ENCODE assay signal across 8 mouse cellular contexts in the genomic region with DNA sequence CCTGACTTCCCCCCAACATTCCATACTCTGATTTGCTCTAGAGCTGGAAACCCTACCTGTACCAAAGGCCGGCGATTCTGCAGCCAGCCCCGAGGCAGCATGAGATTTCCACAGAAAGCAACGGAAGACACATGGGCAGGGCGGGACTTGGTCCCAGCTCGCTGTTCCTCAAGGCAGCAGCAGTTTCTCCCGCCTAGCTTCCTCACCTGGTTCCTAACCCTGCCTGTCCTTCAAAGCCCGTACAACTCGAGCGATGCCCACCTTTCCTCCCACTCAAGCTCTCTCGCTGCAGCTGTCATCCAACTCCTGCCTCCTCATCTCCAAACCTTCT. TPM values are rescaled to one million over a fixed set of nuclear protein-coding genes. Genes with fewer than 3 reads are reported as not detected.
A peak's percentile ranks its signal among the peaks of the same experiment; 100 is the strongest.
DNase-seq lines count a peak whose midpoint lies in the region; ATAC-seq lines count a peak whose summit lies in the region.

No protein-coding gene starts in this region.

- no peak for ATAC-seq in CD4-positive, CD25-positive, alpha-beta regulatory T cell, adult 4 months
- ATAC-seq in liver, embryonic 16.5 days (ENCODE audit: low read depth) = no peak
- ATAC-seq in stomach, embryonic 15.5 days (ENCODE audit: insufficient read depth, low FRiP score, low read depth) = no peak

- H3K4me1 ChIP-seq in liver, embryonic 16.5 days (ENCODE audit: control insufficient read depth, low read depth, low read length) = peaks cover 36% of the 10 kb centered on the region
- H3K4me1 ChIP-seq in stomach, embryonic 15.5 days = peaks cover 26% of the 10 kb centered on the region

- 2% methylated on average over 11 of the region's 11 CpGs for WGBS in liver, embryonic 16.5 days (ENCODE audit: insufficient replicate concordance)
- under 1% methylated on average over 11 of the region's 11 CpGs for WGBS in stomach, embryonic 15.5 days

- peak overlapping the region; percentile 98 for H3K4me2 ChIP-seq in liver, embryonic 16.5 days (ENCODE audit: low read depth, low read length)
- peak overlapping the region; percentile 82 for H3K4me2 ChIP-seq in stomach, embryonic 15.5 days

- no peaks in the 10 kb centered on the region for H3K27me3 ChIP-seq in liver, embryonic 16.5 days (ENCODE audit: control insufficient read depth, insufficient read depth, low read depth, low read length)
- no peaks in the 10 kb centered on the region for H3K27me3 ChIP-seq in stomach, embryonic 15.5 days (replicated peaks)

- H3K27ac ChIP-seq in liver, embryonic 16.5 days (ENCODE audit: low read length) = no peak overlapping the region
- H3K27ac ChIP-seq in stomach, embryonic 15.5 days = peak overlapping the region; percentile 90

- H3K36me3 ChIP-seq in liver, embryonic 16.5 days (ENCODE audit: control insufficient read depth, insufficient read depth) = no peaks in the 10 kb centered on the region; the same call in 1 of the 2 replicates
- H3K36me3 ChIP-seq in stomach, embryonic 15.5 days = peaks cover 26% of the 10 kb centered on the region

- no peaks in the 10 kb centered on the region for H3K9me3 ChIP-seq in liver, embryonic 16.5 days (replicated peaks; ENCODE audit: control insufficient read depth, low read length)
- H3K9me3 ChIP-seq in stomach, embryonic 15.5 days = no peaks in the 10 kb centered on the region

- H3K9ac ChIP-seq in liver, embryonic 16.5 days (ENCODE audit: low read depth, low read length) = peak overlapping the region; percentile 94
- peak overlapping the region; percentile 99 for H3K9ac ChIP-seq in stomach, embryonic 15.5 days

- peak overlapping the region; percentile 96 for H3K4me3 ChIP-seq in liver, embryonic 16.5 days (ENCODE audit: low read depth, low read length)
- peak overlapping the region; percentile 96 for H3K4me3 ChIP-seq in stomach, embryonic 15.5 days (replicated peaks)

- DNase-seq in CD4-positive, CD25-positive, alpha-beta regulatory T cell, adult 2 months (ENCODE audit: low read depth, low spot score) = peak; percentile 36
- DNase-seq in urinary bladder, postnatal 14 days (ENCODE audit: low spot score) = peak; percentile 45
- DNase-seq in urinary bladder, postnatal 10 days (ENCODE audit: low spot score) = no peak
- peak; percentile 51 for DNase-seq in induced T-regulatory cell, adult 2 months (ENCODE audit: low read depth)
- DNase-seq in gastrocnemius, postnatal 4 days (ENCODE audit: low spot score in 2 of 2) = no peak

RNA-seq across cellular contexts. Expression of gene Srf, which starts 1.4 kb away (rescaled TPM):
- 1 to 10 TPM; 7.3 to 8.2 TPM for polyA plus RNA-seq in CD4-positive, CD25-positive, alpha-beta regulatory T cell, adult 4 months (2017; shearing (Covaris generic))
- polyA plus RNA-seq in liver, embryonic 16.5 days (2015; fragmentation: Nextera tagmentation; extraction: Ambion mirVana) = 1.8 and 2.0 TPM in 2 replicates
- 8.7 and 9.4 TPM in 2 replicates for polyA plus RNA-seq in stomach, embryonic 15.5 days (2015; fragmentation: Nextera tagmentation; extraction: Ambion mirVana)
- 10 to 100 TPM; 81.5 to 84.4 TPM for total RNA-seq in gastrocnemius, postnatal 4 days (2021)

RNA-seq across cellular contexts. Expression of gene Cul9, which starts 8.4 kb away (rescaled TPM):
- polyA plus RNA-seq in CD4-positive, CD25-positive, alpha-beta regulatory T cell, adult 4 months (2017; shearing (Covaris generic)) = 1 to 10 TPM; 4.2 to 5.6 TPM
- 0.60 and 0.76 TPM in 2 replicates for polyA plus RNA-seq in liver, embryonic 16.5 days (2015; fragmentation: Nextera tagmentation; extraction: Ambion mirVana)
- polyA plus RNA-seq in stomach, embryonic 15.5 days (2015; fragmentation: Nextera tagmentation; extraction: Ambion mirVana) = 3.2 and 4.6 TPM in 2 replicates
- 10 to 100 TPM; 13.5 to 15.0 TPM for total RNA-seq in gastrocnemius, postnatal 4 days (2021)

RNA-seq across cellular contexts. Expression of gene Dnph1, which starts 58.1 kb away (rescaled TPM):
- 1 to 10 TPM; 6.4 to 6.9 TPM for polyA plus RNA-seq in CD4-positive, CD25-positive, alpha-beta regulatory T cell, adult 4 months (2017; shearing (Covaris generic))
- polyA plus RNA-seq in liver, embryonic 16.5 days (2015; fragmentation: Nextera tagmentation; extraction: Ambion mirVana) = 12.7 and 15.6 TPM in 2 replicates
- 47.7 and 49.7 TPM in 2 replicates for polyA plus RNA-seq in stomach, embryonic 15.5 days (2015; fragmentation: Nextera tagmentation; extraction: Ambion mirVana)
- 1 to 10 TPM; 3.6 to 5.2 TPM for total RNA-seq in gastrocnemius, postnatal 4 days (2021)

Comparison
In these comparisons a context has a peak if more than half of its experiments do, and no peak if none do; other contexts are left out.
1. DNase-seq: peak in CD4-positive, CD25-positive, alpha-beta regulatory T cell, adult 2 months (single experiment), urinary bladder, postnatal 14 days (single experiment) and induced T-regulatory cell, adult 2 months (single experiment); none in urinary bladder, postnatal 10 days (single experiment) and gastrocnemius, postnatal 4 days (0 of 2).